Mouse (Mus musculus) bone marrow macrophage, adult 2 months (primary cell): ENCODE results near the gene Kansl2.

Experiments used
- CTCF ChIP-seq: IDR thresholded peaks from 2 replicates; pipeline ENCODE4 v1.5.1; 2012; ENCODE audit warnings: low read depth, mild to moderate bottlenecking, low read length, moderate library complexity
- POLR2A ChIP-seq: IDR thresholded peaks from 2 replicates; pipeline ENCODE4 v1.6.1; 2012; ENCODE audit warnings: mild to moderate bottlenecking, low read depth, low read length, borderline replicate concordance

GRCm38 (mm10) chr15:98543341-98543740, 9.3 kb upstream of the Kansl2 start:
- no peak for TF ChIP-seq CTCF
- no peak for TF ChIP-seq POLR2A
